Mouse (Mus musculus) limb, embryonic 14.5 days (tissue): ENCODE results near the gene Rad9a. TPM values are rescaled to one million over a fixed set of nuclear protein-coding genes. Genes with fewer than 3 reads are reported as not detected.

Experiments used
- ATAC-seq: fragments of 200-750 bp; cut with Nextera tagmentation; 2 replicates; pipeline ENCODE4 v1.8.0; 2017; ENCODE audit warnings: low read depth, moderate number of reproducible peaks, moderate TSS enrichment; ENCODE audit not compliant: low FRiP score
- DNase-seq: peaks from one replicate; pipeline ENCODE4 v3.0.0-alpha.2; 2015; ENCODE audit warnings: low spot score
- H3K27ac ChIP-seq: fragments of 300-500 bp; sonication (generic); replicated peaks from 2 replicates; pipeline ENCODE4 v1.5.1; 2014; ENCODE audit warnings: low read depth, mild to moderate bottlenecking, low read length, moderate library complexity, mixed read lengths
- H3K27me3 ChIP-seq: fragments of 300-500 bp; sonication (generic); 2 replicates; pipeline ENCODE4 v1.6.1; 2014; ENCODE audit warnings: low read length, mixed read lengths; ENCODE audit not compliant: control insufficient read depth, insufficient read depth
- H3K36me3 ChIP-seq: fragments of 300-500 bp; sonication (generic); 2 replicates; pipeline ENCODE4 v1.6.1; 2014; ENCODE audit warnings: mild to moderate bottlenecking, low read length, moderate library complexity, mixed read lengths; ENCODE audit not compliant: control insufficient read depth, insufficient read depth
- H3K4me1 ChIP-seq: fragments of 300-500 bp; sonication (generic); 2 replicates; pipeline ENCODE4 v1.6.1; 2014; ENCODE audit warnings: antibody characterized with exemption, low read length, mixed read lengths; ENCODE audit not compliant: control insufficient read depth, insufficient read depth
- H3K4me2 ChIP-seq: fragments of 300-500 bp; sonication (generic); replicated peaks from 2 replicates; pipeline ENCODE4 v1.6.1; 2014; ENCODE audit warnings: low read depth, mild to moderate bottlenecking, low read length, moderate library complexity; ENCODE audit not compliant: severe bottlenecking
- H3K4me3 ChIP-seq: fragments of 300-500 bp; sonication (generic); replicated peaks from 2 replicates; pipeline ENCODE4 v1.5.1; 2014; ENCODE audit warnings: low read length
- H3K9ac ChIP-seq: fragments of 300-500 bp; sonication (generic); 2 replicates; pipeline ENCODE4 v1.6.1; 2014; ENCODE audit warnings: mild to moderate bottlenecking, low read depth, low read length, moderate library complexity; ENCODE audit not compliant: severe bottlenecking
- H3K9me3 ChIP-seq: fragments of 300-500 bp; sonication (generic); 2 replicates; pipeline ENCODE4 v1.6.1; 2016; ENCODE audit warnings: low read length; ENCODE audit not compliant: control insufficient read depth
- POLR2A ChIP-seq: fragments of 200-500 bp; IDR thresholded peaks from 2 replicates; pipeline ENCODE4 v1.8.0; 2012; ENCODE audit warnings: inconsistent platforms, mild to moderate bottlenecking, moderate library complexity, borderline replicate concordance; ENCODE audit not compliant: insufficient read depth, insufficient read length; ENCODE audit errors: extremely low read depth
- WGBS: fragments of 180-500 bp; shearing (Covaris S2); extraction: QIAGEN DNeasy Blood & Tissue Kit; methylation state at CpG from one replicate; pipeline ENCODE4 v1.1.7; 2014; 5-methylcytosine and 5-hydroxymethylcytosine counted together
- polyA plus RNA-seq, 2 experiments: library from polyadenylated mRNA; depleted of rRNA in 1 of 2; stranded (reverse) in 1 of 2; unstranded in 1 of 2; fragments of >200 nt; fragmentation: Nextera tagmentation in 1 of 2; extraction: Ambion mirVana in 1 of 2; gene quantifications; 2 replicates each; pipeline versions ENCODE4 v1.2.1 to v1.2.3; 2012 to 2014

The Rad9a gene
- polyA plus RNA-seq, 2 experiments = 33.3 to 57.5 TPM

DNA sequence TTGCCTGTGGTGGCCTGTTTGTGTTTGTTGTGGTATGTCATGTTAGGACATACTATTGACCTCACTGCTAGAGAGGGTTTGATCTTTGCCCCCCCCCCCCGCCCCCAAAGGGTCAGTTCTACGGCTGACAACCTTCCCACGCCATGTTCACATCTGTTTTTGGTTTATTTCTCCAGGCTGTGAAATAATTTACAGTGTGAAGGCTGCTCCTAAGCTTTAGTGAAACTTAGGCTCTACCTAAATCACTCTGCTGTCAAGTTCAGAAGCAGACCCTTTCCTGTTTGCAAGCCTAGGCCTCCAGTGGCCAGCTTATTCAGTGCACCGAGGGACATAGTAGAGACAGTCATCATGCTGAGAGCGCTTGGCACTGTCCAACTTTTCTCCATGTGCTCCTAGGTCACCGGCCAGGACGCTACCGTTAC lies 38.8 kb upstream of the Rad9a start:
- Histone ChIP-seq H3K36me3 (no peaks in the 10 kb centered on the region), H3K27me3 (no peaks in the 10 kb centered on the region), H3K4me1 (peaks cover 3% of the 10 kb centered on the region; the same call in 1 of the 2 replicates), H3K27ac (no peak overlapping the region), H3K9ac (no peak overlapping the region), H3K4me2 (no peak overlapping the region), H3K4me3 (no peak overlapping the region), H3K9me3 (no peaks in the 10 kb centered on the region)
- ATAC-seq (no peak), DNase-seq (no peak)
- 26% methylated on average over 8 of the region's 8 CpGs for WGBS
- no peak for TF ChIP-seq POLR2A

GRCm38 (mm10) chr19:4234548-4234947 lies 33.1 kb upstream of the Rad9a start:
- H3K27ac ChIP-seq = no peak overlapping the region
- peaks cover 9% of the 10 kb centered on the region; the same call in 1 of the 2 replicates for H3K4me1 ChIP-seq
- DNase-seq (no peak), ATAC-seq (no peak)
- TF ChIP-seq POLR2A = no peak
- H3K36me3 ChIP-seq = no peaks in the 10 kb centered on the region
- no peak overlapping the region for H3K9ac ChIP-seq
- no peak overlapping the region for H3K4me3 ChIP-seq
- no peak overlapping the region for H3K4me2 ChIP-seq
- no peaks in the 10 kb centered on the region for H3K9me3 ChIP-seq
- whole genome bisulfite sequencing = 65% methylated on average over 4 of the region's 4 CpGs
- H3K27me3 ChIP-seq = no peaks in the 10 kb centered on the region

DNA sequence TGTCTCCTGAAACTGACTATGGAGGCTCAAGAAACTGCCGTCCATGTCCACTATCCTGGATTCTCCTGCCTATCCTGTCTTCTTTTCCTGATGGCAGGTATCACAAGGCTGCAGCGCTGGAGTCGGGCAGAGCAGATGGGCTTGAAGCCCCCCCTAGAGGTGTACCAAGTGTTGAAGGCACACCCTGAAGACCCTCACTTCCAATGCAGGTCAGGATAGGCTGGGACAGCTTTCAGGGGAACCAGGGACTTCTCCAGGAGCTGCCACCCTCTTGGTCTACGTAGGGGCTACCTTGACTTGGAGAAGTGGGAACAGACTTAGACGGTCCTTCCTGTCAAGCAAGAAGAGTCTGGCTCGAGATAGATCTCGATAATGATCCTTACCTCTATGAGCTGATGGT lies 31.2 kb upstream of the Rad9a start:
- Histone ChIP-seq H3K9me3 (no peaks in the 10 kb centered on the region), H3K27ac (no peak overlapping the region), H3K36me3 (no peaks in the 10 kb centered on the region), H3K4me1 (peaks cover 9% of the 10 kb centered on the region; the same call in 1 of the 2 replicates), H3K4me2 (no peak overlapping the region), H3K27me3 (no peaks in the 10 kb centered on the region), H3K9ac (no peak overlapping the region), H3K4me3 (no peak overlapping the region)
- ATAC-seq (no peak), DNase-seq (no peak)
- TF ChIP-seq POLR2A = no peak
- WGBS = 79% methylated on average over 7 of the region's 7 CpGs

DNA sequence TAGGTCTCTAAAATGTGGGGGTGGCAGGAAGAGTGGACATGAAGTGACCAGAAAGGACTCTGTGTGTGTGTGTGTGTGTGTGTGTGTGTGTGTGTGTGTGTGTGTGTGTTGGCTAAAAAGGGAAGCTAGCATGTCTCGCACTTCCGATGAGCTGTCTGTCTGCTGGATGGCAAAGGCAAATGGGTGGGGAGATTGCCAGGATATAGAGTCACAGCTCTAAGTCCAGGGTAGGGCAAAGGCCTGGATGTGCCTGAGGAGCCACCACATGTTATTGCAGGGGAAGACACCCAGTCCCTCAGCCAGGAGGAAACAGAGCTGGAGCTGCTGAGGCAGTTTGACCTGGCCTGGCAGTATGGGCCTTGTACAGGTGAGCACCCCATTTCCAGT lies 30.7 kb upstream of the Rad9a start:
- no peak for ATAC-seq
- DNase-seq = no peak
- TF ChIP-seq POLR2A = no peak
- peak overlapping the region; percentile 27; the same call in 1 of the 2 replicates for H3K27ac ChIP-seq
- peak overlapping the region; percentile 61 for H3K9ac ChIP-seq
- H3K9me3 ChIP-seq = no peaks in the 10 kb centered on the region
- H3K36me3 ChIP-seq = no peaks in the 10 kb centered on the region
- peaks cover 9% of the 10 kb centered on the region; the same call in 1 of the 2 replicates for H3K4me1 ChIP-seq
- WGBS = 36% methylated on average over 2 of the region's 2 CpGs
- peak overlapping the region; percentile 81 for H3K4me2 ChIP-seq
- peak overlapping the region; percentile 53 for H3K4me3 ChIP-seq
- no peaks in the 10 kb centered on the region for H3K27me3 ChIP-seq

DNA sequence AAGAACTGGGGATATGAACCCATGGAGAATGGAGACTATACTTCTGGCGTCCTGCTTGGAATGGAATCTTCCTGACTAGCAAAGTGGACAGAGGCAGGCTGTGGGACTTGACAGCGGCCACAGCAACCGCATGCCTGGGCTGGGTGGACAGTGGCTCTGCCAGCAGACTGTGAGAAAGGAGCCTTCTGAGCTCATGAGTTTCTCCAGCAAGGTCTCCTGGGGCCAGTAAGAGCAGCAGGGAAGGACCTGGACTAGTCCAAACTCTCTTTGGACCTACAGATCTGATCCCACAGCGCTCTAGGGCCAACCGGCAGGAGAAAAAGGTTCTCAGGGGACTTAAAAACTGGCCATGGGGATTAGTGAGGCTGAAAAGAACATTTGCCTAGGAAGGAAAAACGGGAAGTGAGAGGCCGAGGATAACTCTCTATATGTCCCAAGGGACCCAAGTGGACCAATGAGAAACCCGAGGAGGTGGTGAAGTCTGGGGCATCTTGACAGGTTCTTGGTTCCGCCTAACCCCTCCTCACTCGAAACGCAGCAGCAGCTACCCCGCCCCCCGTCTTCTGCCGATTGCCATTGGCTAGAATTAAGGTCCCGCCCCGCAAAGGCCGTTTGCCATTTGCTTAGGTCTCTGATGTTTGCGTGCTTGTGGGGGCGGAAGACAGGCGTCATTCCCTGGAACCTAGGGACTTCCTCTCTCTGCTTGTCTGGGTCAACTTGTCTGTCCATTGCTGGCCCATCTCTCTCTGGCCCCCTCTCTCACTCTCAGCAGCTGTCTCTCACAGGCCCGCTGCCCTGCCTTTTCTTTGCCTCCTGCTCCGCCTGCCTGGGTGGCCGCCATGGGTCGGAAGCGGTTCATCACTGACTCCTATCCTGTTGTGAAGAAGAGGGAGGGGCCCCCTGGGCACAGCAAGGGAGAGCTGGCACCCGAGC lies 30.1 kb upstream of the Rad9a start, which contains the start of gene Pold4:
Gene Pold4 (plus strand): TSS at position 647 of the 933 bp plus-strand sequence.
- H3K4me1 ChIP-seq = peaks cover 9% of the 10 kb centered on the region; the same call in 1 of the 2 replicates
- peak within 1 kb of the TSS; percentile 61 for H3K9ac ChIP-seq
- no peaks in the 10 kb centered on the region for H3K9me3 ChIP-seq
- 11% methylated on average over 22 of the region's 26 CpGs for WGBS
- no peak for TF ChIP-seq POLR2A
- peak; percentile 97 for DNase-seq
- no peaks in the 10 kb centered on the region for H3K27me3 ChIP-seq
- peak within 1 kb of the TSS; percentile 39; the same call in 1 of the 2 replicates for H3K27ac ChIP-seq
- peak within 1 kb of the TSS; percentile 53 for H3K4me3 ChIP-seq
- no peaks in the 10 kb centered on the region for H3K36me3 ChIP-seq
- ATAC-seq = peak; percentile 91
- H3K4me2 ChIP-seq = peak within 1 kb of the TSS; percentile 81
